Mouse (Mus musculus) hindlimb bud, embryonic 11.5 days (tissue): Measurements from ENCODE around the gene Tnnt3.

ENCODE experiments used
- DNase-seq: peaks from one replicate; pipeline ENCODE4 v3.0.0-alpha.2; 2012; ENCODE audit warnings: low read depth, low spot score; ENCODE audit errors: extremely low spot score

The Tnnt3 gene

GRCm38 (mm10) chr7:142538291-142538690, 39.7 kb downstream of the Tnnt3 start:
- DNase-seq: no peak

GRCm38 (mm10) chr7:142538766-142539165, 40.1 kb downstream of the Tnnt3 start:
- no peak for DNase-seq

- no peak for DNase-seq
Measured at GRCm38 (mm10) chr7:142539828-142540227, 41.2 kb downstream of the Tnnt3 start.

- DNase-seq: no peak
Measured at GRCm38 (mm10) chr7:142542771-142543303, 44.2 kb downstream of the Tnnt3 start.

- no peak for DNase-seq
Measured at GRCm38 (mm10) chr7:142545967-142546366, 47.3 kb downstream of the Tnnt3 start.

- DNase-seq: no peak
Measured at GRCm38 (mm10) chr7:142547874-142548273, 49.2 kb downstream of the Tnnt3 start.

- no peak for DNase-seq
Measured at GRCm38 (mm10) chr7:142548706-142549105, 50.1 kb downstream of the Tnnt3 start.

GRCm38 (mm10) chr7:142549941-142550763, 51.5 kb downstream of the Tnnt3 start:
- DNase-seq: no peak

- no peak for DNase-seq
Measured at GRCm38 (mm10) chr7:142550935-142551373, 52.3 kb downstream of the Tnnt3 start.

GRCm38 (mm10) chr7:142551691-142552090, 53.1 kb downstream of the Tnnt3 start:
- DNase-seq: no peak

- DNase-seq: no peak
Measured at GRCm38 (mm10) chr7:142552591-142553416, 54.2 kb downstream of the Tnnt3 start.

GRCm38 (mm10) chr7:142553417-142554335, 55.0 kb downstream of the Tnnt3 start:
- no peak for DNase-seq

GRCm38 (mm10) chr7:142554625-142555024, 56.0 kb downstream of the Tnnt3 start:
- DNase-seq: no peak

- no peak for DNase-seq
Measured at GRCm38 (mm10) chr7:142555366-142556088, 56.9 kb downstream of the Tnnt3 start.

GRCm38 (mm10) chr7:142556089-142556476, 57.4 kb downstream of the Tnnt3 start:
- DNase-seq: no peak

GRCm38 (mm10) chr7:142557696-142558095, 59.1 kb downstream of the Tnnt3 start:
- DNase-seq: no peak

GRCm38 (mm10) chr7:142558511-142559146, 60.0 kb downstream of the Tnnt3 start:
- no peak for DNase-seq

- no peak for DNase-seq
Measured at GRCm38 (mm10) chr7:142559651-142560175, 61.1 kb downstream of the Tnnt3 start.
